15 mouse cellular contexts compared by ENCODE assay signal in genomic region chr2:28766590-28766989, GRCm38 (mm10).
"Had no signal": no experiment of that assay in that cellular context is flagged by ENCODE, and none has a peak within 500 bp of the region (broad histone marks: within the 10 kb centered on the region; RNA-seq: fewer than 3 reads in every experiment).

No protein-coding gene starts in this region.

- H3K9me3 ChIP-seq: lung, embryonic 15.5 days; megakaryocyte, embryonic 14.5 days; midbrain, embryonic 12.5 days; neural tube, embryonic 12.5 days; stomach, embryonic 15.5 days had no signal

- H3K4me3 ChIP-seq: lung, embryonic 15.5 days; megakaryocyte, embryonic 14.5 days; midbrain, embryonic 12.5 days; neural tube, embryonic 12.5 days; stomach, embryonic 15.5 days had no signal

- ATAC-seq: lung, postnatal 0 days had no signal

- H3K4me1 ChIP-seq: stomach, embryonic 15.5 days had no signal

- H3K36me3 ChIP-seq: lung, embryonic 15.5 days; midbrain, embryonic 12.5 days; neural tube, embryonic 12.5 days; stomach, embryonic 15.5 days had no signal

- H3K4me2 ChIP-seq: lung, embryonic 15.5 days; midbrain, embryonic 12.5 days; neural tube, embryonic 12.5 days; stomach, embryonic 15.5 days had no signal

- H3K27ac ChIP-seq: lung, embryonic 15.5 days; macrophage; midbrain, embryonic 12.5 days; neural tube, embryonic 12.5 days; stomach, embryonic 15.5 days; stomach, postnatal 0 days had no signal

- H3K9ac ChIP-seq: lung, embryonic 15.5 days; midbrain, embryonic 12.5 days; neural tube, embryonic 12.5 days; stomach, embryonic 15.5 days had no signal

- DNase-seq: lung, adult 2 months; lung, postnatal 14 days; lung, postnatal 36 days; midbrain, embryonic 14.5 days; right cerebral cortex, postnatal 14 days; thymus, adult 2 months; thymus, postnatal 36 days had no signal

- H3K27me3 ChIP-seq: lung, embryonic 15.5 days; neural tube, embryonic 12.5 days; stomach, embryonic 15.5 days had no signal
